Mouse (Mus musculus): Measurements from ENCODE around the gene Stard7. TPM values are rescaled to one million over a fixed set of nuclear protein-coding genes. Genes with fewer than 3 reads are reported as not detected.

Stard7 gene
- total RNA-seq, 2 experiments from 2014 or later = 157 to 170 TPM

- intact Hi-C loops (cut with DNase I) = no loop called here
These were observed 45.1 kb downstream of the Stard7 start for GRCm38 (mm10) chr2:127315155-127315470.

GRCm38 (mm10) chr2:127316431-127316830 lies 46.4 kb downstream of the Stard7 start:
- no peak for DNase-seq
- intact Hi-C loops (cut with DNase I) = no loop called here

More at GRCm38 (mm10) chr2:127315155-127315470, 45.1 kb downstream of the Stard7 start:
- no peak for DNase-seq

- intact Hi-C loops (cut with DNase I) = no loop called here
- no peak for DNase-seq
These were observed 48.1 kb downstream of the Stard7 start for GRCm38 (mm10) chr2:127318136-127318535.

- intact Hi-C loops (cut with DNase I) = no loop called here
- no peak for DNase-seq
These were observed 49.1 kb downstream of the Stard7 start for GRCm38 (mm10) chr2:127319071-127319470.

DNA sequence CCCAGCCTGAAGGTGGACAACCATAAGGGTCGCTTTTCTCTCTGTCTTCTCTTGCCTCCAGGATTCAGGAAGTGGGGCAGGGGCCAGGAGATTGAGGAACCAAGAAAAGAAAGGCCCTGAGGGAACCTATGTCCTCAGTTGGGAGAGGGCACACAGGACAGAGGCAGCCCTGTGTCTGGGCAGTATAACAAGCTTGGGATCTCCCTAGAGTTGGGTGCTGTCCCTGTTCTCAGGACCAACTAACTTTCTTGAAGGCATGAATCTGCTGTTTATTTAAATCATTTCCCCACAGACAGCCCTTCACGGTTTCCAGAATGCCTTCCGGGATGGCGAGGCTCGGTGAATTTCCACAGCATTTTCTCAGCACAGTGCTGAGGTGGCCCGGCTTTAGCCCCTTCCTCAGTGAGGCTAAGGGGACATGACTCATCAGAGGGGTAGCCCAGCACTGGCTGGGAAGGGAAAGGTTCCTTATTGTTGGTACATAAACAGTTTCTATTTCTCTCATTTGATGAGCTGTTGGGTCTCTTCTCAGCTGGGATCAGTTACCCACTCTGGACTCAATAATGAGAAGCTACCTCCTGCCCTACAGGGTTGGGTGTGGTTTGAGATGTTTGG lies 52.8 kb downstream of the Stard7 start:
- no peak for DNase-seq
- intact Hi-C loops (cut with DNase I) = no loop called here

- no peak for DNase-seq
- intact Hi-C loops (cut with DNase I) = no loop called here
These were observed 53.6 kb downstream of the Stard7 start for GRCm38 (mm10) chr2:127323667-127324066.

DNA sequence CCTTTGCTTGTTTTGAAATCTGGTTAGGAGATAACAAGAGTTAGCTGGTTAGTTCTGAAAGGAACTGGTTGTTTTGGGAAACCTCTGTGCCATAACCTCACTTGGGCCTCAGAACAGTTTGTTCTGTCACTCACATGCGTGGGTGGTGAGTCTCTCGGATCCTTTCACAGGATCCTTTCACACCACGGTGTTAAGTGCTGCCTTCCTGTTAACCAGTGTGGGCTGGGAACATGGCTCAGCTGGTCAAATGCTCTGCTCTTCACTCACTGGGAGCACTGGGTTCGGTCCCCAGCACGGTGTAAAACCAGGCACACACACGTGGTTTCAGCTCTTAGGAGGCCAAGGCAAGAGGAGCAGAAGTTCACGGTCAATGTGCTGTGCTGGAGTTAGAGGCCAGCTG lies 54.4 kb downstream of the Stard7 start:
- no peak for DNase-seq
- intact Hi-C loops (cut with DNase I) = no loop called here

DNA sequence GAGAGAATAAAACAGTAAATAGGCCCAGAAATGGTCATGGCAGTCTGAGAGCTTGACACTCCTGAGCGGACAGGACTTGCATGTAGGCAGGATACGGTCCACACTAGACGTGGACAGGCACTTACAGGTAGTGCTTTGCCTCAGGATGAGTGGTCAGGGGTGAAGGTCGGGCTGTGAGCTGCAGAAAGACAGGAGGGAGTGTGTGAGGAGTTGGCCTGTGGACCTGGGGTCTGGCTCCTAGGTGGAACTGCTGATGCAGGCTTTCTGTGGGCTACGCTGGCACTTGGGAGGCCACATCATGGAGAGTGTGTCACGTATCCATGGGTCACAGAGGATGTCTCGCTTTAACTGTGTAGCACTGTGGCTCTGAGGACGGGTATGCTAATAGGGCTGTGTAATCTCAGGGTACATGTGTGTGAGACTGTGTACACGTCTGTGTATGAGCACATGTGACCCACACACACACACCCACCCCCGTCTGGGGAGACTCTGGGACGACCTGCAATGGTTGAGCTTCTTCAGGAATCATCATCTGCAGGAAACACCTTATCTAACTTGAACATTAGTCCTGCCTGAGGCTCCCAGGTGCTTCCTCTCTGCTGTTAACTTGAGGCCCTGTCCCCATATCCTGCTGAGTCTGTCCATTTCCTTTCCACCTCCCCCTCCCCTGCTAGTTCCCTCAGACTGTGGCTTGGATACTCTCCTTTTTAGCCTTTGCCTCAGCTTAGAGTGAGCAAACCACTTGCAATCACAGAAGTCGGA lies 58.3 kb downstream of the Stard7 start:
- DNase-seq = no peak
- intact Hi-C loops (cut with DNase I) = no loop called here

DNA sequence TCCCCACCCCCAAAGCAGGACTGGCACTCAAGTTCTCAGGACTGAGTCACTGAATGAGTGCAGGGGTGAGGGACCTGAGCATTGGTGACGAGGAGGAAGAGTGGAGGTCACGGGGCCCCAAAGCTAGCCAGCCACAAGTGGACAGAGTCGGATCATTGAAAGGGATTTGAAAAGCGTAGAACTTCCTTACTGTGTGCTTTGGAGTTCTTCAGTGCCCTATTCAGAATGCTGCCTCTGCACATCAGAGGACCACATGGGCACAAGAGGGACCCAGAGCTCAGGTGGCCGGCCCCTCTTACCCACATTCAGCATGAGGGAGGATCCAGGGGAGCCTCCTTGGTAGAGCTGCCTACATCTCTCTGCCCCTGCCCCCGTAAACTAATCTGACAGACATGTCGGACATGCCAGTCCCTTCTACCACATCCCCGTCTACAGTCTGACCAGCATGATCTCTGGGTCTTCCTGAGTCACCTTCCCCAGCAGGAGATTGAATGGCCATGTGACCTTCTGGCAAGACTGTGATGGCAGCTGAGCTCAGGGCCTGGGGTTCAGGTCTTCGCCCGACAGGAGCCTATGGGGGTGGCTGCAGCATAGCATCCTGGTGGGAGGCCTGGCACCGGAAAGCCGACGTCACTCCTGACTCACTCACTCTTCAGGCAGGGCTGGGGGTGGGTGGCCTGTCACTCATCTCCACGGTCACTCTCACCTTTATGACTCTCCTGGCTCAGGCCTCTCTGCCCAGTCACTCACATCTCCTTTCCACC lies 63.0 kb downstream of the Stard7 start:
- no peak for DNase-seq
- intact Hi-C loops (cut with DNase I) = no loop called here

DNA sequence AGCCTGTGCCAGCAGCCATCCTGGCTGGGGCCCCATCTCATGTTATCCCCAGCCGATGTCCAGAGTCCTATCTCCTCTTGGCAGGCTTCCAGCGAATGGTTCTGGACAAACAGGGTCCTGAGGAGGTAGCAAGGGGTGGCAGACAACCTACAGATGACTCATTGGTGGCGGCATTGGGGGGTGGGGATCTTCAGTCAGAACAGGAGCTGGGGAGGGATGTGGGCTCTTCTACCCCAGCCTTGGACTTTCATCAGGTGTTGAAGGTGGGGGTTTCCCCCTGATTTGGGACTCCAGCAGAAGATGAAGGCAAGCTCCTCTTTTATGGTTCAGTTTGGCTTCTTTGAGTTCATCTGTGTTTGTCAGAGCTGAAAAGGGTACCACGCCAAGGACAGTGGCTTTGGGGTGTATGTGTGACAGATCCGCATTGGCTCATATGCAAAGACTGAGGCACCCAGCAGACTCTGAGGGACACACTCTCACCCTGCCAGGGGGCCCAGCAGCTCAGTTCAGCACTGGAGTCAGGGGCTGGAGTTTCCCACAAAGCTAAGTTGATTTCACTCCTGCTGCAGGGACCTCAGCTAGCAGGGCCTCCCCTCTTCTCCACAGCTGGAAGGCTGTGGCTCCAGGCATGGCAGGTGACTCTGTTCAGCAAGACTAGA lies 64.1 kb downstream of the Stard7 start:
- intact Hi-C loops (cut with DNase I) = no loop called here
- no peak for DNase-seq

GRCm38 (mm10) chr2:127335078-127335541 lies 65.1 kb downstream of the Stard7 start:
- intact Hi-C loops (cut with DNase I) = no loop called here
- peak in 1 of 2 experiments; percentile 22 for DNase-seq

DNA sequence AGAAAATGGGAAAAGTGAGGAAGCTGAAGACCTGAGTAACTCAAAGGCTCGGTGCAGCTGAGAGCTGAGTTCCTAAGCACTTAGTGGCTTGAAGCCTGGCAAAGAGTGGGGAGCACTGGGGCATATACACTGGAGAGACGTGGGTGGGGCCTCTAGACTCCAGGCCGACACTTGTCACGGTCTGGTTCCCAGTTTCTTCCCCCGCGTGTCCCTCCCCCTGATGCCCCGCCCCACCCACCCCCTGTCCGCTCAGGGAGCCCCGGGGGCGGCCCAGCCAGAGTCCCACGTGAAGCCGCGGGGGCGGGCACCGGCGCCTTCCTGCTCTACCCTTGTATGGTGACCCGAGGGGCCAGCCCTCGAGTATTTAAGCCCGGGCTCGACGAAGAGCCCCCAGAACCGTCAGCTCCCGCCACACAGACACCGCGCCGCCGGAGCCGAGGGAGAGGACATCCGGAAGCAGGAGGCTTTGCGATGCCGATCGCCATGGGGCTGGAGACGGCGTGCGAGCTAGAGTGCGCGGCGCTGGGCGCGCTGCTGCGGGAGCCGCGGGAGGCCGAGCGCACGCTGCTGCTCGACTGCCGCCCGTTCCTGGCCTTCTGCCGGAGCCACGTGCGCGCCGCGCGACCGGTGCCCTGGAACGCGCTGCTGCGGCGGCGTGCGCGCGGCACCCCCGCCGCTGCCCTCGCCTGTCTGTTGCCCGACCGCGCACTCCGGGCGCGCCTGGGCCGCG lies 65.9 kb downstream of the Stard7 start, which contains the start of gene Dusp2:
TSS of gene Dusp2 (plus strand) at position 393 of the 730 bp plus-strand sequence.
- intact Hi-C loops (cut with DNase I) = no loop called here
- DNase-seq = peak; percentile 76 to 82

GRCm38 (mm10) chr2:127336497-127336832 lies 66.4 kb downstream of the Stard7 start:
- DNase-seq = no peak
- intact Hi-C loops (cut with DNase I) = no loop called here

GRCm38 (mm10) chr2:127336885-127337284 lies 66.9 kb downstream of the Stard7 start:
- intact Hi-C loops (cut with DNase I) = no loop called here
- no peak for DNase-seq

- intact Hi-C loops (cut with DNase I) = no loop called here
- DNase-seq = no peak
These were observed 67.5 kb downstream of the Stard7 start for GRCm38 (mm10) chr2:127337531-127337930.

- intact Hi-C loops (cut with DNase I) = no loop called here
These were observed 68.0 kb downstream of the Stard7 start for GRCm38 (mm10) chr2:127338012-127338411.

GRCm38 (mm10) chr2:127338416-127338815 lies 68.4 kb downstream of the Stard7 start, which contains the start of gene Astl:
Gene Astl (plus strand): TSS chr2:127338639.
- intact Hi-C loops (cut with DNase I) = no loop called here
- DNase-seq = no peak

More at GRCm38 (mm10) chr2:127338012-127338411, 68.0 kb downstream of the Stard7 start:
- DNase-seq = no peak

GRCm38 (mm10) chr2:127338833-127339232 lies 68.8 kb downstream of the Stard7 start:
- no peak for DNase-seq
- intact Hi-C loops (cut with DNase I) = no loop called here

GRCm38 (mm10) chr2:127339262-127339661 lies 69.2 kb downstream of the Stard7 start:
- intact Hi-C loops (cut with DNase I) = no loop called here
- no peak for DNase-seq

DNA sequence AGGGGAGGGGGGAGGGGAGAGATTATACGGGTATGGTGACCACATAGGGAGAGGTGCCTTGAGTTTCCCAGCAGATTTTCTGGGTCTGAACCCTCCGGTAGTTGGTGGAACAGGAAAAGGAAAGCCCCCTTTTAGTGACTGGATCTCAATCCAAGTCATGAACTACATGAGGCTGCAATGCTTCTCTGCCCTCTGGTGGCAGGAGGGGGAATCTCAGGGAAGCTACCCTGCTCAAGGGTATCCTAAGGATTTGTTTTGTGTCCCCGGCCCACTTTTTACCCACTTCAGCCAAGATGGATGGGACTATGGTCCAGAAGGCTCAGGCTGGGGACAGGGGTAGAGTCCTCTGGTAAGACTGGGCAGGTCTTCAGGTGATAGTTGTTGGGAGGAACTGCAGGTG lies 71.1 kb downstream of the Stard7 start:
- intact Hi-C loops (cut with DNase I) = loop anchor here (2.0 kb wide), 3 partner anchors 32 to 176 kb away; no protein-coding TSS in a partner anchor
- DNase-seq = peak; percentile 56 to 71

All from heart, postnatal 36 days (tissue).